Mouse (Mus musculus): ENCODE data around the gene Tvp23a.

The Tvp23a gene

GRCm38 (mm10) chr16:10453872-10454582, 6.9 kb upstream of the Tvp23a start:
- DNase-seq (ENCODE audit: low read depth, low spot score), result no peak

DNA sequence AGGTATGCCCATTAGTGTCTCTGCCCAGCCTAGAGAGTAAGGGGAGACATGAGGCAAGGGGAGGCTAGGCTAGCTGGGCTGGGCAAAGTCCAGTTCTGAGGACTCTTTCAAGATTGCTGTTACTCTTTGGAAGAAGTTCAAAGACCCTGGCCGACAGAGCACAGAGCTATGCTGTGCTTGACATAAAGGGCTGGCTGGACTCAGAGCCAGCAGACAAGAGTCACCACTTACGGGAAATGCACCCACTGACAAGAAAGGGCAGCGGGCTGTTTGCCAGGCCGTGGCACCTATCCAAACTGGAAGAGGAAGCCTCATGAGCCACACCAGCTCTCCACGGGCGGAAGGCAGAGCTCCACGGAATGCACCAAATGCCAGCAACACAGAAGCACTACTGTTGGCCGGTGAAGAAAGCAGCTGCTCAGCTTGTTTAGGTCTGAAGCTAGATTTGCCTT, 5.3 kb upstream of the Tvp23a start:
- DNase-seq (ENCODE audit: low read depth, low spot score), result no peak

- DNase-seq (ENCODE audit: low read depth, low spot score), result no peak
Measured at GRCm38 (mm10) chr16:10451906-10452305, 4.7 kb upstream of the Tvp23a start.

DNA sequence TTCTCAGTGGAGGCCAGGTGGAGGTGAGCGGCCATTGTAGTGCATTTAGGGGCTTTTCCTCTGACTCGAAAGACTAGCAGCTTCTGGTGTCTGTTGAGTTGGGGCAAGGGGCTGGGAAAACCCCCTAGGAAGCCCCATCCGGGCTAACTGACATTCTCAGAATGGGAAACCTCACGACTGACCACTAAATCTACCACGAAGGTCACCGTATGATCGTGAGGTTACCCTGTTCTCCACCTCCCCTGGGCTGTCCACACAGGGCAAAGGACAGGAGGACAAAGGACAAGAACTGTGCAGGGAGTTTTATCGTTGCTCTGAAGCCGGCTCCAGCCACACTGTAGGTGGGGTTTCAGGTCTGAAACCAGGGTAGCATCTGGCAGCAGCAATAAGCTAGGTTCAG, 1.8 kb upstream of the Tvp23a start:
- DNase-seq (ENCODE audit: low read depth, low spot score), result no peak

GRCm38 (mm10) chr16:10447781-10448180, 619 bp upstream of the Tvp23a start:
- DNase-seq (ENCODE audit: low read depth, low spot score), result no peak

GRCm38 (mm10) chr16:10446573-10447263, 444 bp downstream of the Tvp23a start:
- peak; percentile 57 for DNase-seq (ENCODE audit: low read depth, low spot score)

GRCm38 (mm10) chr16:10443723-10444122, 3.4 kb downstream of the Tvp23a start:
- no peak for DNase-seq (ENCODE audit: low read depth, low spot score)

GRCm38 (mm10) chr16:10441761-10442160, 5.4 kb downstream of the Tvp23a start:
- DNase-seq (ENCODE audit: low read depth, low spot score), result no peak

GRCm38 (mm10) chr16:10441328-10441727, 5.8 kb downstream of the Tvp23a start:
- DNase-seq (ENCODE audit: low read depth, low spot score), result no peak

GRCm38 (mm10) chr16:10438055-10438454, 9.1 kb downstream of the Tvp23a start:
- no peak for DNase-seq (ENCODE audit: low read depth, low spot score)

DNA sequence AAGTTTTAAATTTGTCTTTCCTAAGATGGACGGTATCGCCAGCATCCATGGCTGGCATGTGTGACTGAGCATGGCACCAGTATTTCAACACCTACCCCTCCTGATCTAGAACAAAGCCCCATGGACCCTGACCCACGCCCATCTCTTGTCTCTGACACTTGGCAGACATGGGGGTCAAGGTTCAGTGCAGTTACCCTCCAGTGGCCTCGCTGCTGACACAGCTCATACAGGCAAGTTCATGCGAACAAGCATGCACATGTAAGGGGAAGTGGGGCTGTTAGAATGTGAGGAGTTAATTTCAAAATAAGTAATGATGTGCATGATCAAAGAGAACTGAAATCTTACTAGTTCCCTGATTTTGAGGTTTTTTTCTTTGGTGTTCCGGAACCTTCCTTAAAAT, 11.0 kb downstream of the Tvp23a start:
- no peak for DNase-seq (ENCODE audit: low read depth, low spot score)

DNA sequence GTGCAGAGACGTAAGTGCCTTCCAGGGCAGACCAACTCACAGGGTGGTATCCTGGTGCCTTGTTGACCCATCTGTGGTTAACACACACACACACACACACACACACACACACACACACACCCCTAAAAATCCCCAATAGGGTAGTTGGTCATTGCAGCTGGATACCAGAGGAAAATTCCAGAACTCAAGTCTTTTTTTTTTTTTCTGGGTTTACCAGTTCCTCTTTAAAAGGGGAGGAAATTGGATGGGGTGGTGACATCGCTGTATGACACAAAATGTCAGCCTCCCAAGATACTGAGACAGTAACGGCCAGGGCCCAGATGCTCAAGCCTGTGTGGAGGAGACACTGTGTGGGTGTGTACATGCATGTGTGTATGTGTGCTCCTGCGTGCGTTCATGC, 13.8 kb downstream of the Tvp23a start:
- DNase-seq (ENCODE audit: low read depth, low spot score), result no peak

DNA sequence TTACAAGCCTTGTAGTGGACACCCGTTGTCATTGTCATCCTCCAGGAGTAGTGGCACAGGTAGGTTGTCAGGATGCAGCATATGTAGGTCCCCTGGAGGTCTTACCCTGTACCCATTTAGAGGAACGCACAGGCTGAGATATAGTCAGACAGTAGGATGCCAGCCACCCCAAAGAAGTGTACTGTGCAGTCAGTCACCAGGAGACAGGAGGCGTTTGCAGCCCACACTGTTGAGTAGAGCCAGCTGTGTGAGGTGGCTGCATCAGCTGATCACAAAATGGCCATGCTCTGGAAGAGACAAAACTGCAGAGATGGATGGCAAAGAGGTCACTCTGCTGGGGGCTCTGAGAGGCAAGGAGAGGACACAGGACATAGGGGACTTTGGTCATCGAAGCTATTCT, 14.8 kb downstream of the Tvp23a start:
- no peak for DNase-seq (ENCODE audit: low read depth, low spot score)

GRCm38 (mm10) chr16:10431911-10432310, 15.3 kb downstream of the Tvp23a start:
- no peak for DNase-seq (ENCODE audit: low read depth, low spot score)

DNA sequence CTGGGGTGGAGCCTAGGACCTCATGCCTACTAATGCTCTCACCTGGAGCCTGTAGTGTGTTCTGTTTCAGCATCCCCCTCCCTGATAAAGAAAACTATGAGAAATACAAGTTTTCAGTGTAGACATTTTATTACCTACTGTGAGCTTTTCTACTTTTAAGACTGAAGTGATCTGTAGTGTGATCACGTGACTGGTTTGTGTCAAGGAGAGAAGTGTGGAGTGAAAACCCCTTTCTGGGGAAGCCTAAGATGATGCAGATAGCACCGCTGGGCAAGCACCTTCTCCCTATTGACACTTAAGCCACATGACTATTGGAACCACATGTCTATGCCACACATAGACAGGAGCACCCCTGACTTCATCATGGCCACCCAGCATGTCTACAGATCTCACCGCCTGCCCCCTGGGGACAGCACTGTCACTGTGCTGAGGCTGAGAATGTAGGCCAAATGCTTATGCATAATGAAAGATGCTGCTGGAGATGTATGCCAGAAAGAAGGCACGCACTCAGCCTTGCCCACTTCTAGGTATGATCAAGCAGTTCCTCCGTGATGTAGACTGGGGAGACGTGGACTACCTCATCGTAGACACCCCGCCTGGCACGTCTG, 26.6 kb downstream of the Tvp23a start:
- no peak for DNase-seq (ENCODE audit: low read depth, low spot score)

DNA sequence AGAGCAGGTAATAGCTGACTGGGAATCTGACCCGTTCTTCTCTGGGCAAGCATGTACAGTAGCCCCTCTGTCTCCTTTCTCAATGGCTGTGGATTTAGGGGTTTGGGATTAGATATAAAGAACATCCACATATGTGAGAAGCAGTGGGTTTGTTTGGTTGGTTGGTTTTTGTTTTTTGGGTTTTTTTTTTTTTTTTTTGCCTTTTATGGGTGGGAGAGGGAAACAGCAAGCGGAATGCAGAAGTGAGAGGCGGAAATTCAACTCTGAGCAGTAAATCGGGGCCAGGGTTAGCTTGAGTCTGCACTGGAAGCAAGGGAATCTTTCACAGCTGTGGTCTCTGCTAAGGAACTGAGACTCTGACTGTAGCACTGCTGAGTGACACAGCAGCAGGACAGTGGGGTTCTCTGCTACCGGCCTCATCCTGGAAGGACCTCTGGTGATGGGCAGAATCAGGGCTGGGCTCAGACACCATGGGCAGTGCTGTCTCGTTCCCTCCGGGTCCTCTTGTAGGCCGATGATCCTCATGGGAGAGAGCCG, 29.4 kb downstream of the Tvp23a start:
- no peak for DNase-seq (ENCODE audit: low read depth, low spot score)

DNA sequence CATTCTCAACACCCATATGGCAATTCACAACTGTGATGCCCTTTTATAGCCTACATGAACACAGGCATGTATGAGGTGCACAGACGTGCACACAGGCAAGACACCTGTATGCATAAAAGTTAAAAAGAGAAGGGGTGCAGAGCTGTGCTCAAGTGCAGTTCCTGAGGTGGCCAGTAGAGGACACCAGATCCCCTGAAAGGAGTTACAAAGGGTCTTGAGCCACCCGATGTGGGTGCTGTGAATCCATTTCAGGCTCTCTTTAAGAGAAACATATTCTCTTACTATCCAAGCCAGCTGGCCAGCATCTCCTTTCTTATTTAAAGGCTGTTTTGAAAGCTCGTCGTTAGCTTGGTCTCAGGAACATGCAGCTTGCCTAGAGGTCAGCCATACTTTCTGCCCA, 30.3 kb downstream of the Tvp23a start:
- peak; percentile 68 for DNase-seq (ENCODE audit: low read depth, low spot score)

GRCm38 (mm10) chr16:10415976-10416375, 31.2 kb downstream of the Tvp23a start:
- peak; percentile 64 for DNase-seq (ENCODE audit: low read depth, low spot score)

- DNase-seq (ENCODE audit: low read depth, low spot score), result peak; percentile 97
Measured at GRCm38 (mm10) chr16:10411764-10412746, 35.1 kb downstream of the Tvp23a start, which contains the start of gene Nubp1. Gene Nubp1, plus strand, starts transcription at chr16:10411948.

- DNase-seq (ENCODE audit: low read depth, low spot score), result peak; percentile 86
Measured at GRCm38 (mm10) chr16:10399160-10399559, 48.0 kb downstream of the Tvp23a start.

DNA sequence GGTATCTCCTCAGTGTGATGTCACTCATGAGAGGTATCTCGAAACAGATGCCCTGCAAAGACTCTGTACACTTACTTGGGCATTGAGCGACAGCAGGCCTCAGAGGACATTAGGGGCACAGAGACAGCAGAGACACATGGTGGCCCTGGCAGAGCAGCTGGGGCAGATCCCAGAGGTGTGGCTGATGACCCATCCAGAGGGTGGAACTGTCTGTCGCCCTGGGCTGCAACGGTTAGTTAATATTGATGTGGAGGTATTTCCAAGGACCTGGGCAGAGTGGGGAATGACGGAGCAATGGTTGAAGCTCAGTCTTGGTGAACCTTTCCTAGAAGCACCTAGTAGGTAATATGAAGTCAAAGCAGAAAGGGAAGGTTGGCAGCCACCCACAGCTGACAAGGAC, 48.4 kb downstream of the Tvp23a start:
- no peak for DNase-seq (ENCODE audit: low read depth, low spot score)
